Mouse (Mus musculus) intestine, postnatal 0 days (tissue): Measurements from ENCODE around the gene Bms1. TPM values are rescaled to one million over a fixed set of nuclear protein-coding genes. Genes with fewer than 3 reads are reported as not detected.

Source experiments
- ATAC-seq: fragments of 200-750 bp; cut with Nextera tagmentation; 2 replicates; pipeline ENCODE4 v1.8.0; 2017; ENCODE audit warnings: mild to moderate bottlenecking, moderate TSS enrichment, moderate library complexity
- H3K27ac ChIP-seq: fragments of 300-500 bp; sonication (generic); 2 replicates; pipeline ENCODE4 v1.5.1; 2014; ENCODE audit warnings: mild to moderate bottlenecking, low read depth, low read length, moderate library complexity
- H3K27me3 ChIP-seq: fragments of 300-500 bp; sonication (generic); replicated peaks from 2 replicates; pipeline ENCODE4 v1.6.1; 2014; ENCODE audit warnings: low read length, mixed read lengths; ENCODE audit not compliant: control insufficient read depth, insufficient read depth
- H3K36me3 ChIP-seq: fragments of 300-500 bp; sonication (generic); 2 replicates; pipeline ENCODE4 v1.6.1; 2014; ENCODE audit warnings: mild to moderate bottlenecking, moderate library complexity; ENCODE audit not compliant: control insufficient read depth, insufficient read depth
- H3K4me1 ChIP-seq: fragments of 300-500 bp; sonication (generic); replicated peaks from 2 replicates; pipeline ENCODE4 v1.6.1; 2014; ENCODE audit warnings: antibody characterized with exemption, low read length, mixed read lengths; ENCODE audit not compliant: control insufficient read depth, insufficient read depth
- H3K4me2 ChIP-seq: fragments of 300-500 bp; sonication (generic); replicated peaks from 2 replicates; pipeline ENCODE4 v1.6.1; 2014; ENCODE audit warnings: low read depth, mild to moderate bottlenecking, moderate library complexity
- H3K4me3 ChIP-seq: fragments of 300-500 bp; sonication (generic); 2 replicates; pipeline ENCODE4 v1.5.1; 2014; ENCODE audit warnings: low read depth, low read length
- H3K9ac ChIP-seq: fragments of 300-500 bp; sonication (generic); 2 replicates; pipeline ENCODE4 v1.6.1; 2014; ENCODE audit warnings: mild to moderate bottlenecking, low read depth, low read length
- H3K9me3 ChIP-seq: fragments of 300-500 bp; sonication (generic); 2 replicates; pipeline ENCODE4 v1.6.1; 2016; ENCODE audit warnings: mixed run types; ENCODE audit not compliant: control insufficient read depth
- CTCF ChIP-seq: sonication (generic); IDR thresholded peaks from 2 replicates; pipeline ENCODE4 v1.5.1; 2016; ENCODE audit warnings: low read depth, mild to moderate bottlenecking, control low read depth, antibody characterized with exemption, moderate library complexity
- WGBS: fragments of 180-500 bp; shearing (Covaris S2); extraction: QIAGEN DNeasy Blood & Tissue Kit; methylation state at CpG from one replicate; pipeline ENCODE4 v1.1.7; 2014; 5-methylcytosine and 5-hydroxymethylcytosine counted together
- polyA plus RNA-seq: library from polyadenylated mRNA; unstranded; fragments of >200 nt; fragmentation: Nextera tagmentation; extraction: Ambion mirVana; gene quantifications from 2 replicates; pipeline ENCODE4 v1.2.1, GENCODE M21; 2015

The Bms1 gene
- polyA plus RNA-seq, 1 experiment from 2014 or later: 8.1 TPM

GRCm38 (mm10) chr6:118426666-118427065, 7.4 kb upstream of the Bms1 start:
- no peak overlapping the region for H3K4me2 ChIP-seq
- TF ChIP-seq CTCF: no peak
- ATAC-seq: no peak

DNA sequence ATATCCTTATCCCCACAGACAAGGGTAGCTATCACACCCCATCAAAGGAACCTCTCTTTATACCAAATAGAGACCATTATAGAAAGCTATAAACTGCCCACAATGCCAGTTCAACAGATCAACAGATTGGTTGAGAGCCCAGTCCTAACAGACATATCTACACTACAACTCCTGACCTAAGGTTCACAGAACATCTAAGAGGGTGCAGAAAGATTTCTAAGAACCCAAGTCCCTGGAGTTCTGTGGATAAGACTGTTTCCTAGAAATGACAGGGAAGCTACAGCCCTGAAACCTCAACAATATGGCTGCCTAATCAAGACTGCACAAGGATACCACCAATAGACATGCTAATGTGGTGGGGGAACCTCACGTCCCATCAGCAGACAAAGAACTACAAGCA, 8.8 kb downstream of the Bms1 start:
- no peaks in the 10 kb centered on the region for H3K4me1 ChIP-seq
- no peak for TF ChIP-seq CTCF
- WGBS: 89% methylated on average over 1 of the region's 1 CpGs
- ATAC-seq: no peak
- H3K9me3 ChIP-seq: no peaks in the 10 kb centered on the region
- no peak overlapping the region for H3K27ac ChIP-seq
- no peaks in the 10 kb centered on the region for H3K27me3 ChIP-seq
- no peak overlapping the region for H3K4me3 ChIP-seq
- peaks cover 74% of the 10 kb centered on the region for H3K36me3 ChIP-seq
- H3K9ac ChIP-seq: no peak overlapping the region
- H3K4me2 ChIP-seq: no peak overlapping the region

More at GRCm38 (mm10) chr6:118426666-118427065, 7.4 kb upstream of the Bms1 start:
- no peaks in the 10 kb centered on the region for H3K36me3 ChIP-seq
- H3K4me1 ChIP-seq: no peaks in the 10 kb centered on the region
- H3K9ac ChIP-seq: no peak overlapping the region
- WGBS: 95% methylated on average over 1 of the region's 1 CpGs
- H3K4me3 ChIP-seq: no peak overlapping the region
- H3K27ac ChIP-seq: no peak overlapping the region
- H3K9me3 ChIP-seq: no peaks in the 10 kb centered on the region
- H3K27me3 ChIP-seq: no peaks in the 10 kb centered on the region

DNA sequence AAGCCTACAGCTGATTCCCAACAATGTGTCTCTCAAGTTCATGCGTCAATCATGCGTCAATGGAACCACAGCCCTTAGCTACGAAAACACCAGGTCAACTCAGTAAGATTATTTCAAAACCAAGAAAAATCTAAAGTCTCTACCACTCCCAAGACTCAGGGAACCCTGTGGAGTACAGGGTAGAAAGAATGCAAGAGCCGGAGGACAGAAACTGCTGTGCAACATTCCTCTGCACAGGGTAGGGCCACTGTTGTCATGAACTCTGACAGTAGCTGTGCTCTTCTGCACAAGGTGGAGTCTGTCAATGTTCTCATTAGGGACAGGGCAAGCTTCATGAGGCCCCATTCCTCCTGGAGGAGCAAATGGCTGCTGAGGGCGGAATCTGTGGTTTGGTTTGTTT, 10.8 kb downstream of the Bms1 start:
- H3K9ac ChIP-seq: no peak overlapping the region
- H3K9me3 ChIP-seq: no peaks in the 10 kb centered on the region
- TF ChIP-seq CTCF: no peak
- no peak overlapping the region for H3K4me2 ChIP-seq
- H3K27me3 ChIP-seq: no peaks in the 10 kb centered on the region
- 89% methylated on average over 5 of the region's 5 CpGs for WGBS
- H3K4me3 ChIP-seq: no peak overlapping the region
- H3K36me3 ChIP-seq: peaks cover 79% of the 10 kb centered on the region
- no peak for ATAC-seq
- H3K4me1 ChIP-seq: no peaks in the 10 kb centered on the region
- H3K27ac ChIP-seq: peak overlapping the region; percentile 15; the same call in 1 of the 2 replicates

DNA sequence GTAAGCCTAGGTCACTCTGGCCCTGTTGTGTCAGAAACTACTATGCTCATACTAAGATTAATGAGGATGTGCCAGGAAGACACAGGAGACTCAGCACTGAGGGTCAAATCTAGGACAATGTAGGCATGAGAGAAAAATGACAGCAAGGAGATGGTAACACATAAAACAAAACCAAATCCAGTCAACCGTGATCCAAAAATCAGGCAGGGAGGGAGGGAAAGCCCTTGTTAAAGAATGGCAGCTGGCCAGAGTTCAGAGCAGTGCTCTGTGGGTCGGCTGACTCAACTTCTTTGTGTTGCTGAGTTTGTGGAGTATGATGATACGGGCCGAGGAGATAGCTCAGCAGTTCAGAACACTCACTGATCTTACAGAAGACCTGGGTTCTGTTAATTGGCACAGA, 12.9 kb downstream of the Bms1 start:
- Histone ChIP-seq H3K9me3 (no peaks in the 10 kb centered on the region), H3K36me3 (peaks cover 74% of the 10 kb centered on the region), H3K4me3 (no peak overlapping the region), H3K27me3 (no peaks in the 10 kb centered on the region), H3K4me2 (no peak overlapping the region), H3K9ac (no peak overlapping the region), H3K4me1 (no peaks in the 10 kb centered on the region), H3K27ac (no peak overlapping the region)
- no peak for ATAC-seq
- TF ChIP-seq CTCF: no peak
- WGBS: 86% methylated on average over 4 of the region's 4 CpGs

DNA sequence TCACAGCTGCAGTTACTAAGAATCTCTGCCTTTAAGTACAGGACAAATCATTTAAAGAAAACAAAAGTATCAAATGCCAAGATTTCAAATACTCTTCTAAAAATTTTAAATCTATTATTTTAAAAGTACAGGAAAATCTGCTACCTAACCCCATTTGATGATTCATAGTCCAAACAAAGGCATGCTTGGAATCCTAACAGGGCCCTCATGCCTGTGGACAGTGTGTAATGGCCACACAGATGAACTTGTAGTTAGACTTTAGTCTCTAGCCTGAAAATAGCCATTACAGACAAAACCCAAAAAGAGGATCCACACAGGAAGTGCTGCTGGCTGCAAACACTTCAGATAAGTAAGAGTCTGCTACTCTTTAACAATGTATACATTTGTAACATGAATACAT, 28.5 kb downstream of the Bms1 start:
- no peaks in the 10 kb centered on the region for H3K27me3 ChIP-seq
- no peak overlapping the region for H3K27ac ChIP-seq
- ATAC-seq: no peak
- no peak overlapping the region for H3K4me2 ChIP-seq
- H3K4me3 ChIP-seq: no peak overlapping the region
- H3K9ac ChIP-seq: no peak overlapping the region
- no peaks in the 10 kb centered on the region for H3K9me3 ChIP-seq
- H3K4me1 ChIP-seq: no peaks in the 10 kb centered on the region
- no peak for TF ChIP-seq CTCF
- peaks cover 64% of the 10 kb centered on the region for H3K36me3 ChIP-seq

DNA sequence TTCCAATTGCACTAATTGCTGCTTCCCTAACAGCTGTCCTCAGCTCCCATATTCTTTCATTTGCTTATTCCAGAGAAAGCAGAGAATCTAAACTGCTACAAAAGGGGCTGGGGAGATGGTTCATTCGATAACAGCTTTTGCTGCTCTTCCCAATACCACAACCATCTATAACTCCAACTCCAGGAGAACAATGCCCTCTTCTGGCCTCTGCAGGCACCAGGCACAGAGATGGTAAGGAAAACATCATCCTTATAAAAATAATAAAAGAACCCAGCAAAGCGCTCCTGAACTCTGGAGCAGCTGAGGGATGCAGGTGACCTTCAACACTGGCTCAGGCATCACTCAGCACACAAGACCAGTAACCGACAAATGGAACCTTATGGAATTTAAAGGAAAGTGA, 33.3 kb downstream of the Bms1 start:
- no peak overlapping the region for H3K4me3 ChIP-seq
- WGBS: 89% methylated on average over 3 of the region's 3 CpGs
- H3K36me3 ChIP-seq: peaks cover 50% of the 10 kb centered on the region
- peak; percentile 34 for TF ChIP-seq CTCF
- no peak overlapping the region for H3K9ac ChIP-seq
- no peak overlapping the region for H3K4me2 ChIP-seq
- ATAC-seq: no peak
- H3K9me3 ChIP-seq: no peaks in the 10 kb centered on the region
- no peak overlapping the region for H3K27ac ChIP-seq
- H3K27me3 ChIP-seq: no peaks in the 10 kb centered on the region
- H3K4me1 ChIP-seq: no peaks in the 10 kb centered on the region

GRCm38 (mm10) chr6:118381234-118381633, 38.0 kb downstream of the Bms1 start:
- no peak; the same call in 1 of the 2 replicates for ATAC-seq
- Histone ChIP-seq H3K4me1 (no peaks in the 10 kb centered on the region), H3K9ac (no peak overlapping the region), H3K27ac (no peak overlapping the region), H3K4me2 (no peak overlapping the region), H3K4me3 (no peak overlapping the region), H3K36me3 (peaks cover 26% of the 10 kb centered on the region), H3K27me3 (no peaks in the 10 kb centered on the region), H3K9me3 (no peaks in the 10 kb centered on the region)
- TF ChIP-seq CTCF: no peak
- WGBS: 72% methylated on average over 4 of the region's 4 CpGs
